Mouse (Mus musculus): ENCODE results near the gene Chst4. TPM values are rescaled to one million over a fixed set of nuclear protein-coding genes. Genes with fewer than 3 reads are reported as not detected.

Chst4 gene
- total RNA-seq, 4 experiments from 2014 or later = not detected

- DNase-seq (ENCODE audit: low spot score in 2 of 2) = no peak
Observed at GRCm38 (mm10) chr8:110006312-110007023, 33.1 kb downstream of the Chst4 start.

- no peak for DNase-seq (ENCODE audit: low spot score in 2 of 2)
Observed at GRCm38 (mm10) chr8:110004300-110004699, 35.2 kb downstream of the Chst4 start.

GRCm38 (mm10) chr8:110002953-110003352 lies 36.6 kb downstream of the Chst4 start:
- DNase-seq (ENCODE audit: low spot score in 2 of 2) = no peak

GRCm38 (mm10) chr8:109999974-110000373 lies 39.6 kb downstream of the Chst4 start:
- no peak for DNase-seq (ENCODE audit: low spot score in 2 of 2)

- DNase-seq (ENCODE audit: low spot score in 2 of 2) = no peak
Observed at GRCm38 (mm10) chr8:109998066-109998465, 41.5 kb downstream of the Chst4 start.

- DNase-seq (ENCODE audit: low spot score in 2 of 2) = no peak
Observed at GRCm38 (mm10) chr8:109997381-109997780, 42.2 kb downstream of the Chst4 start.

- no peak for DNase-seq (ENCODE audit: low spot score in 2 of 2)
Observed at GRCm38 (mm10) chr8:109992951-109993350, 46.6 kb downstream of the Chst4 start.

- DNase-seq (ENCODE audit: low spot score in 2 of 2) = no peak
Observed at GRCm38 (mm10) chr8:109992166-109992565, 47.4 kb downstream of the Chst4 start.

- no peak for DNase-seq (ENCODE audit: low spot score in 2 of 2)
Observed at GRCm38 (mm10) chr8:109990224-109990623, 49.3 kb downstream of the Chst4 start, which contains the start of gene Tat. Gene Tat, plus strand, starts transcription at chr8:109990437.

GRCm38 (mm10) chr8:109989151-109989550 lies 50.4 kb downstream of the Chst4 start:
- DNase-seq (ENCODE audit: low spot score in 2 of 2) = no peak

GRCm38 (mm10) chr8:109987776-109988175 lies 51.8 kb downstream of the Chst4 start:
- DNase-seq (ENCODE audit: low spot score in 2 of 2) = no peak

GRCm38 (mm10) chr8:109986384-109986783 lies 53.2 kb downstream of the Chst4 start:
- no peak for DNase-seq (ENCODE audit: low spot score in 2 of 2)

- no peak for DNase-seq (ENCODE audit: low spot score in 2 of 2)
Observed at GRCm38 (mm10) chr8:109983944-109984343, 55.6 kb downstream of the Chst4 start.

- no peak for DNase-seq (ENCODE audit: low spot score in 2 of 2)
Observed at GRCm38 (mm10) chr8:109982386-109983105, 57.0 kb downstream of the Chst4 start.

GRCm38 (mm10) chr8:109979339-109979738 lies 60.2 kb downstream of the Chst4 start:
- no peak for DNase-seq (ENCODE audit: low spot score in 2 of 2)

Other genes starting within 250 kb of the Chst4 start
- gene Phlpp2, start 171.2 kb downstream of the Chst4 start, total RNA-seq (2022) = 1 to 10 TPM; 2.3 to 2.9 (median 2.9) TPM
- gene Marveld3, start 77.5 kb downstream of the Chst4 start, total RNA-seq (2022) = not detected
- under 1 TPM in 1 of 4 experiments, not detected in 3; 0.59 TPM for gene Tat, start 49.3 kb downstream of the Chst4 start, total RNA-seq (2022)
- 1 to 10 TPM; 4.4 to 7.0 (median 5.8) TPM for gene Zfp612, start 40.0 kb upstream of the Chst4 start, total RNA-seq (2022)
- gene Gm21964, start 61.5 kb upstream of the Chst4 start, total RNA-seq (2022) = not detected
- not detected for gene Gm17720, start 63.0 kb upstream of the Chst4 start, total RNA-seq (2022)
- not detected for gene Calb2, start 128.5 kb upstream of the Chst4 start, total RNA-seq (2022)
- 1 to 10 TPM; 2.6 to 4.4 (median 3.4) TPM for gene Cmtr2, start 175.9 kb upstream of the Chst4 start, total RNA-seq (2022)
- under 1 TPM in 3 of 4 experiments, not detected in 1; 0.02 TPM for gene Hydin, start 227.2 kb upstream of the Chst4 start, total RNA-seq (2022)

All from gastrocnemius, adult 8-10 months (tissue).